Mouse (Mus musculus) CH12.LX (cell line): ENCODE data around the gene Thegl.

Experiments
- CTCF ChIP-seq, 2 experiments: IDR thresholded peaks in 1 of 2; conservative IDR thresholded peaks in 1 of 2; 2 replicates each; pipeline ENCODE4 v1.5.1; 2011 to 2012; ENCODE audit warnings: low read depth in 2 of 2, low read length in 2 of 2, improper control_type of control experiment in 1 of 2, inconsistent platforms in 1 of 2, mild to moderate bottlenecking in 1 of 2, moderate library complexity in 1 of 2
- JUND ChIP-seq: conservative IDR thresholded peaks from 2 replicates; pipeline ENCODE4 v1.6.1; 2011; ENCODE audit warnings: low read depth, low read length, improper control_type of control experiment
- MAX ChIP-seq: IDR thresholded peaks from 2 replicates; pipeline ENCODE4 v1.6.1; 2011; ENCODE audit warnings: low read length, improper control_type of control experiment
- MAZ ChIP-seq: IDR thresholded peaks from 2 replicates; pipeline ENCODE4 v1.6.1; 2012; ENCODE audit warnings: low read depth, mild to moderate bottlenecking, inconsistent platforms, low read length, improper control_type of control experiment, moderate library complexity
- NRF1 ChIP-seq: IDR thresholded peaks from 2 replicates; pipeline ENCODE4 v1.6.1; 2014; ENCODE audit warnings: low read depth, mild to moderate bottlenecking, inconsistent platforms, low read length, improper control_type of control experiment, moderate library complexity
- POLR2A ChIP-seq: IDR thresholded peaks from 2 replicates; pipeline ENCODE4 v1.6.1; 2011; ENCODE audit warnings: low read depth, mild to moderate bottlenecking, improper control_type of control experiment, low read length
- TCF12 ChIP-seq: IDR thresholded peaks from 2 replicates; pipeline ENCODE4 v1.6.1; 2014; ENCODE audit warnings: low read depth, mild to moderate bottlenecking, inconsistent platforms, low read length, improper control_type of control experiment
- ZMIZ1 ChIP-seq: IDR thresholded peaks from 2 replicates; pipeline ENCODE4 v1.6.1; 2012; ENCODE audit warnings: low read depth, mild to moderate bottlenecking, inconsistent platforms, low read length, improper control_type of control experiment
- ZNF384 ChIP-seq: IDR thresholded peaks from 2 replicates; pipeline ENCODE4 v1.6.1; 2012; ENCODE audit warnings: low read depth, low read length, improper control_type of control experiment, inconsistent platforms

DNA sequence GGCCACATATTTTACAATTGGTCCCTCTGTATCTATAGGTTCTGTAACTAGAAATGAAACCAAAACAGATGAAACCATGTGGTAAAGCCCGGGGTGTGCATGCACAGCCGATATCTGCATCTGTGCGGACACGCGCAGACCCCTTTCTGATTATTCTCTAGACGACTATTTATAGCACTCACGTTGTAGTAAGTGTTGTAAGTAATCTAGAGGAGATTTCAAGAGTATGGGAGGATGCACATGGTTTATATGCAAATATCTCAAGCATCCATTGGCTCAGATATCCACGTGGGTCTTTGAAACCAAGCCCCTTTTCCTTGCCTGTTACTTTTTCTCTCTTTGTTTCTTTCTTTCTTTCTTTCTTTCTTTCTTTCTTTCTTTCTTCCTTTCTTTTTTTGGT, 58.0 kb downstream of the Thegl start:
- TF ChIP-seq CTCF (conservative IDR thresholded peaks at IDR 0.05 in 1 of 2, IDR thresholded peaks at IDR 0.05 in 1 of 2; ENCODE audit: low read depth in 2 of 2, low read length in 2 of 2) (no peak), TCF12 (no peak), ZNF384 (no peak), ZMIZ1 (no peak), NRF1 (no peak), MAX (no peak), JUND (no peak), MAZ (no peak), POLR2A (no peak)
